Mouse (Mus musculus) lung, embryonic 15.5 days (tissue): ENCODE data around the gene Tsc1. TPM values are rescaled to one million over a fixed set of nuclear protein-coding genes. Genes with fewer than 3 reads are reported as not detected.

Experiments
- ATAC-seq: fragments of 200-750 bp; cut with Nextera tagmentation; 2 replicates; pipeline ENCODE4 v1.8.0; 2017; ENCODE audit warnings: moderate number of reproducible peaks, borderline replicate concordance; ENCODE audit not compliant: low FRiP score, low TSS enrichment; ENCODE audit errors: extremely low read depth
- H3K27ac ChIP-seq: fragments of 300-500 bp; sonication (generic); 2 replicates; pipeline ENCODE4 v1.5.1; 2015; ENCODE audit warnings: moderate library complexity, mild to moderate bottlenecking, inconsistent platforms
- H3K27me3 ChIP-seq: fragments of 300-500 bp; sonication (generic); 2 replicates; pipeline ENCODE4 v1.6.1; 2015; ENCODE audit warnings: inconsistent platforms
- H3K36me3 ChIP-seq: fragments of 300-500 bp; sonication (generic); 2 replicates; pipeline ENCODE4 v1.6.1; 2015; ENCODE audit warnings: inconsistent platforms
- H3K4me1 ChIP-seq: fragments of 300-500 bp; sonication (generic); 2 replicates; pipeline ENCODE4 v1.6.1; 2015; ENCODE audit warnings: inconsistent platforms
- H3K4me2 ChIP-seq: fragments of 300-500 bp; sonication (generic); 2 replicates; pipeline ENCODE4 v1.6.1; 2015; ENCODE audit warnings: inconsistent platforms, mild to moderate bottlenecking, moderate library complexity
- H3K4me3 ChIP-seq: fragments of 300-500 bp; sonication (generic); 2 replicates; pipeline ENCODE4 v1.5.1; 2015; ENCODE audit warnings: mild to moderate bottlenecking, inconsistent platforms
- H3K9ac ChIP-seq: fragments of 300-500 bp; sonication (generic); 2 replicates; pipeline ENCODE4 v1.6.1; 2015; ENCODE audit warnings: inconsistent platforms
- H3K9me3 ChIP-seq: fragments of 300-500 bp; sonication (generic); 2 replicates; pipeline ENCODE4 v1.6.1; 2016; ENCODE audit warnings: inconsistent platforms
- WGBS: fragments of 180-500 bp; shearing (Covaris S2); methylation state at CpG from one replicate; pipeline ENCODE4 v1.1.7; 2015; 5-methylcytosine and 5-hydroxymethylcytosine counted together
- polyA plus RNA-seq: library from polyadenylated mRNA; unstranded; fragments of >200 nt; fragmentation: Nextera tagmentation; extraction: Ambion mirVana; gene quantifications from 2 replicates; pipeline ENCODE4 v1.2.1, GENCODE M21; 2015

Tsc1 gene
- polyA plus RNA-seq, 1 experiment from 2014 or later = 20.6 TPM

- H3K9me3 ChIP-seq = no peaks in the 10 kb centered on the region
- H3K9ac ChIP-seq = no peak overlapping the region
- ATAC-seq = no peak
- 55% methylated on average over 14 of the region's 14 CpGs for WGBS
- H3K4me2 ChIP-seq = no peak overlapping the region
- H3K36me3 ChIP-seq = no peaks in the 10 kb centered on the region
- no peak overlapping the region for H3K27ac ChIP-seq
- no peaks in the 10 kb centered on the region for H3K27me3 ChIP-seq
- H3K4me1 ChIP-seq = peaks cover 6% of the 10 kb centered on the region; the same call in 1 of the 2 replicates
- H3K4me3 ChIP-seq = no peak overlapping the region
These were observed 35.1 kb upstream of the Tsc1 start for GRCm38 (mm10) chr2:28605789-28606541.

DNA sequence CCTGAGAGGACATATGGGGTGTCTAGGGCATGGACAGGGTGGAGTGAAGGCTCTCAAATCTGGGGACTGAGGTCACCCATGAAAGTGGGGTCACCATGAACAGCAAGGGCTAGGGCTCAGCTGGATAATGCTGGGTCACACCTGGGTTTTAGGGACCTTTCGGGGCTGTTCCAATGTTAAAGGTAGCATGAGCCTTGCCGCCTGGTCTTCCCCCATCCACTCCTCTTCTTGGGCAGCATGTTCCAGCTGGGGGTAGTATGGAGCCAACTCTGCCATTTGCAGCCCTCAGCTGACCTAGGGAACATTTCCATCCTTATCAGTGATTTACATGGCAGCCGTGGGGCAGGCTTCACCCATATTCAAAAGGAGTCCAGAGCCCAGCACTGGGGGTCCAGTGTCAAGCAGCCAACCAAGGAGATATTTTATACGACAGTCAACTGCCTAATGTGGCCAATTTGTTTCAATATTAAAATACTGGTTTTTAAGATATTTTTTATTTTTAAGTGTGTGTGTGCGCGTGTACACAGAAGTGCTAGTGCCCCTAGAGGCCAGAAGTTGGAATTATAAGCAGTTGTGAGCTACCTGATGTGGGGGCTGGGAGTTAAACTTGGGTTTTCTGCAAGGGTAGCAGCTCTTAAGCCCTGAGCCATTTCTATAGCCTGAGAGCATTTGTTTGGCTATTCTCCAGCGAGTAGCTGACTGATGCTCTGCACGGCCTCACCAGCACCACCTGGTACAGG lies 34.3 kb upstream of the Tsc1 start:
- no peaks in the 10 kb centered on the region for H3K9me3 ChIP-seq
- no peak overlapping the region for H3K27ac ChIP-seq
- no peak overlapping the region for H3K4me3 ChIP-seq
- peaks cover 6% of the 10 kb centered on the region; the same call in 1 of the 2 replicates for H3K4me1 ChIP-seq
- no peaks in the 10 kb centered on the region for H3K36me3 ChIP-seq
- H3K4me2 ChIP-seq = no peak overlapping the region
- no peak overlapping the region for H3K9ac ChIP-seq
- WGBS = 54% methylated on average over 8 of the region's 8 CpGs
- ATAC-seq = no peak
- H3K27me3 ChIP-seq = no peaks in the 10 kb centered on the region

GRCm38 (mm10) chr2:28607341-28608165 lies 33.5 kb upstream of the Tsc1 start:
- peak; percentile 31; the same call in 1 of the 2 replicates for ATAC-seq
- H3K9ac ChIP-seq = no peak overlapping the region
- no peaks in the 10 kb centered on the region for H3K9me3 ChIP-seq
- peaks cover 6% of the 10 kb centered on the region; the same call in 1 of the 2 replicates for H3K4me1 ChIP-seq
- H3K4me2 ChIP-seq = no peak overlapping the region
- no peaks in the 10 kb centered on the region for H3K27me3 ChIP-seq
- no peaks in the 10 kb centered on the region for H3K36me3 ChIP-seq
- WGBS = 38% methylated on average over 10 of the region's 10 CpGs
- no peak overlapping the region for H3K4me3 ChIP-seq
- no peak overlapping the region for H3K27ac ChIP-seq

GRCm38 (mm10) chr2:28609851-28610250 lies 31.2 kb upstream of the Tsc1 start:
- Histone ChIP-seq H3K27ac (no peak overlapping the region), H3K36me3 (no peaks in the 10 kb centered on the region), H3K4me1 (peaks cover 6% of the 10 kb centered on the region; the same call in 1 of the 2 replicates), H3K9ac (no peak overlapping the region), H3K4me2 (no peak overlapping the region), H3K27me3 (no peaks in the 10 kb centered on the region), H3K9me3 (no peaks in the 10 kb centered on the region), H3K4me3 (no peak overlapping the region)
- WGBS = 58% methylated on average over 10 of the region's 10 CpGs
- no peak for ATAC-seq

GRCm38 (mm10) chr2:28610716-28611406 lies 30.2 kb upstream of the Tsc1 start:
- Histone ChIP-seq H3K27ac (no peak overlapping the region), H3K9ac (no peak overlapping the region), H3K36me3 (no peaks in the 10 kb centered on the region), H3K4me2 (no peak overlapping the region), H3K4me1 (peaks cover 6% of the 10 kb centered on the region; the same call in 1 of the 2 replicates), H3K27me3 (no peaks in the 10 kb centered on the region), H3K9me3 (no peaks in the 10 kb centered on the region), H3K4me3 (no peak overlapping the region)
- WGBS = 62% methylated on average over 12 of the region's 12 CpGs
- no peak for ATAC-seq

- Histone ChIP-seq H3K27me3 (no peaks in the 10 kb centered on the region), H3K4me3 (no peak overlapping the region), H3K36me3 (no peaks in the 10 kb centered on the region), H3K9ac (no peak overlapping the region), H3K4me1 (peaks cover 6% of the 10 kb centered on the region; the same call in 1 of the 2 replicates), H3K4me2 (no peak overlapping the region), H3K27ac (no peak overlapping the region), H3K9me3 (no peaks in the 10 kb centered on the region)
- 80% methylated on average over 17 of the region's 17 CpGs for WGBS
- no peak for ATAC-seq
These were observed 29.6 kb upstream of the Tsc1 start for GRCm38 (mm10) chr2:28611407-28611787.

DNA sequence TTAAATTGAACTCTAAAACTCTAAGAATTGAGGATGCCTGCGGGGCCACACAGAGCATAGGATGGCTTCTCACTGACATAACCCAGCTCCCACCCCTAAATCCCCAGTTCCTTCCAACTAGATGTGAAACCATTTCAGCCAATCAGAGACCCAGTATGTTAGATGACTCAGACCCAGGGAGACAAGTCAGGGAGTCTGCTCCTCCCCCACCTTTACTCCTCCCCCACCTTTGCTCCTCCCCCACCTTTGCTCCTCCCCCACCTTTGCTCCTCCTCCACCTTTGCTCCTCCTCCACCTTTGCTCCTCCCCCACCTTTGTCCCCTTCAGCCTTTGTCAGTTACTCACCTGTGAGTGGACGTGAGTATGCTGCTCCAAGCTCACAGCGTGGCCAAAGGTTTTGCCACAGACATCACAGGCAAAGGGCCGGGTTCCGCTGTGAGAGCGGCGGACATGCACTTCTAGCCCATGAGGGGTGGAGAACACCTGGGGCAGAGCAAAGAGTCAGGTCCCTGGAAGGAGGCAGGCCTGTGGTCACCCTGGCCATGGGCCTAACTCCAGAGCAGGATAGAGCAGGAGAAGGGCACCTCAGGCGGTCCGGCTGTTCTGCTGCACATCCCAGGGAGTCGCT lies 28.5 kb upstream of the Tsc1 start:
- H3K4me1 ChIP-seq = 0 out of 2 replicates have a peak, but pooled peaks cover 2% of the 10 kb centered on the region
- no peak overlapping the region for H3K9ac ChIP-seq
- H3K27ac ChIP-seq = no peak overlapping the region
- H3K4me2 ChIP-seq = no peak overlapping the region
- no peaks in the 10 kb centered on the region for H3K27me3 ChIP-seq
- no peaks in the 10 kb centered on the region for H3K36me3 ChIP-seq
- WGBS = 63% methylated on average over 10 of the region's 10 CpGs
- no peak for ATAC-seq
- H3K9me3 ChIP-seq = no peaks in the 10 kb centered on the region
- no peak overlapping the region for H3K4me3 ChIP-seq

- Histone ChIP-seq H3K4me1 (no peaks in the 10 kb centered on the region), H3K36me3 (no peaks in the 10 kb centered on the region), H3K9ac (no peak overlapping the region), H3K9me3 (no peaks in the 10 kb centered on the region), H3K4me2 (no peak overlapping the region), H3K27ac (no peak overlapping the region), H3K27me3 (no peaks in the 10 kb centered on the region), H3K4me3 (no peak overlapping the region)
- WGBS = 81% methylated on average over 10 of the region's 10 CpGs
- ATAC-seq = no peak
These were observed 27.4 kb upstream of the Tsc1 start for GRCm38 (mm10) chr2:28613599-28613998.

- peaks cover 8% of the 10 kb centered on the region for H3K27me3 ChIP-seq
- H3K4me3 ChIP-seq = no peak overlapping the region
- H3K36me3 ChIP-seq = no peaks in the 10 kb centered on the region
- no peak for ATAC-seq
- H3K27ac ChIP-seq = no peak overlapping the region
- H3K9me3 ChIP-seq = no peaks in the 10 kb centered on the region
- H3K4me1 ChIP-seq = no peaks in the 10 kb centered on the region
- no peak overlapping the region for H3K4me2 ChIP-seq
- H3K9ac ChIP-seq = no peak overlapping the region
- 31% methylated on average over 5 of the region's 5 CpGs for WGBS
These were observed 24.7 kb upstream of the Tsc1 start for GRCm38 (mm10) chr2:28616358-28616757.

GRCm38 (mm10) chr2:28616874-28617273 lies 24.2 kb upstream of the Tsc1 start:
- no peak overlapping the region for H3K4me2 ChIP-seq
- no peaks in the 10 kb centered on the region for H3K9me3 ChIP-seq
- WGBS = 67% methylated on average over 9 of the region's 9 CpGs
- H3K27me3 ChIP-seq = peaks cover 13% of the 10 kb centered on the region
- no peaks in the 10 kb centered on the region for H3K4me1 ChIP-seq
- H3K9ac ChIP-seq = no peak overlapping the region
- H3K4me3 ChIP-seq = no peak overlapping the region
- ATAC-seq = 0 out of 2 replicates have a peak, but pooled peaks have one; percentile 17
- H3K36me3 ChIP-seq = no peaks in the 10 kb centered on the region
- no peak overlapping the region for H3K27ac ChIP-seq
